Mouse (Mus musculus) spleen, adult 12 weeks (tissue): ENCODE results near the gene Rpl37.

Source experiments
- DNase-seq: peaks from one replicate; pipeline ENCODE4 v3.0.0; 2022; ENCODE audit warnings: low spot score

Gene Rpl37

DNA sequence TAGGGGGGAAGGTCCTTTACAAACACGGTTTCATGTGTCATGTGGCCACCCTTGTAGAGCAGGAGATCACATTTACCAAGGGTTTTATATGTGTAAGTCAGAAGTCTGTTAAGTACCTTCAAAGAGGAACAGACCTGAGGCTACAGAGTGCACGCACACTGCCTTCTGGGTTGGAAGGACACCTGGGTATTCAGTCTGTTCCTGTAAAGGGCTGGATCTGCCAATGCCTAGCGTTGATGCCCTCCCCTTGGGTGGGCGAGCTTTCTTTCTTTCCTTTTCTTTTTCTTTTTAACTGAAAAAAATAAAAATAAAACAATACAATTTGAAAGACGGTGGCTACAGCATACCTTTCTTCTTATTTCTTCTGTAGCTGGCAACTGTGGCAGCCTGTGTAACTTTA, 38.6 kb downstream of the Rpl37 start:
- DNase-seq: no peak

DNA sequence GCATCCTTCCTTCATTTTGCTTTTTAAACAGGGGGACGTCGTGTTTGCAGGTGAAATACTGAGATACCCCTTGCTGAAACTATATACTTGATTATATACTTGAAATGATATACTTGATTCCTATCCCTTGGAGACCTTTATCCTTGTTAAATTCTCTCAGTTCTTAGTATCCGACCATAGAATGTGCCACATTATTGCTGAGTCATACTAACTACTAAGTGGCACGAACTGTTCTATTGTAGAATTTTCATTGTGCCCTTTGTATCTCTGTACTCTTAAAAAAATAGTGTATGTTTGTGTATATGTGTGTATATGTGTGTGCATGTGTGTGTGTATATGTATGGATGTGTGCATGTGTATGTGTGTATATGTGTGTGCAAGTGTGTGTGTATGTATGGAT, 39.9 kb downstream of the Rpl37 start:
- no peak for DNase-seq

DNA sequence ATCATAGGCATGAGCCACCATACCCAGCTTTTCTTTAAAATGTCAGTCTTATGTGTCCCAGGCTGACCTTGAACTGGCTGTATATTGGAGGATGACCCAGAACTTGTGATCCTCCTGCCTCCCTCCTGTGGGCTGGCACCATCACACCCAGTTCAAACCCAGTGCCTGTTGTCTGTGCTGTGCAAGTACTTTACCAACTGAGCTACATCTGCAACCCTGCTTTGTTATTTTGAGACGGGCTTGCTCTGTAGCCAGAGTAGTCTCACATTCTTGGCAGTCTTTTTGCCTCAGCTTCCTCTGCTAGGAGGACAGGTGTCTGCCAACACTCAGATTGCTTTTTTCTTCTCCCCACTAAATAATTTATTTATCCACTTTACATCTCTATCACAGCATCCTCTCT, 40.9 kb downstream of the Rpl37 start:
- DNase-seq: no peak

DNA sequence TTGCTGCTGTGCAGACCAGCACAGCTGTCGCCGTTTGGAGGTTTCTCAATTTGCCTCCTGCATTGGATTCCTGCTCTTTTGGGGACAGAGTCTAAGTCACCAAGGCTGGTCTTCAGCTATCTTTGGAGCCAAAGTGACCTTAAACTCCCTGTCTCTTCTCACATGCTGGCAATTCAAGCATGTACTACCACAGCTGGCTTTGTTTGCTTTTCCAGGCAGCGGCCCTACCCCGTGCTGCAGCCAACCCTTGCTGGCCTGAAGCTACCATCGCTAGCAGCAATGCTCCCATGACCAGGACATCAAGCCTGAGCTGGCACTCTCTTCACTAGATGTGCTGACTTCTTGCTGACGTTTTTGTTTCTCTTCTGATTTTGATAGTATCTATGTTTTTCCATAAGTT, 42.4 kb downstream of the Rpl37 start:
- DNase-seq: no peak

DNA sequence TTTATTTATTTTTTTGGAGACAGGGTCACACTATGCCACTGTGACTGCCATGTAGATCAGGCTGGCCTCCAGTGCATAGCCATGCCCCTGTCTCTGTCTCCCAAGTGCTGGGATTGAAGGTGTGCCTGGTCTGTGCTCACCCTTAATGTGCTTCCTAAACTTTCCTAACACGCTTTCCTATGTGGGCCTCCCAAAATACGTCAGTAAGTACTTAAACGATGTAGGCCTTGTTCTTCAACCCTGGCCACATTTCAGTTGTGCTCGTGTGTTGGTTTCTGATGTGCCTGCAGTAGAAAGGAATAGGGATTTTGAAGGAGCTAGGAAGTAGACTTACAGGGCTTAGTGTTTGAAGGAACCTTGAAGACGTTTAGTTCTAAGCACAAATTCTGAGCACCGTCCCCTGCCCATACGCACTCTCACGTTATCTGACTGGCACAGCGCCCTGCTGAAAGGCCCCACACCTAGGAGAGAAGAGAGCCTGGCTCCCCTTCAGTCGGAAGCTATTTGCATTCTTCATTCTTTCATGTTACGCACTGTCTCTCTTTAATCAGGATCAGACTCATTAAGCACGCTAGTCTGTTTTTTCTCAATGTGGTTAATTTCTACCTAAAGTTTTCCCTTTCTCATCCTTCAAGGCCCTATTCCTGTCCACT, 48.8 kb downstream of the Rpl37 start:
- no peak for DNase-seq
